Mouse (Mus musculus) lung, embryonic 14.5 days (tissue): Measurements from ENCODE around the gene Ell. TPM values are rescaled to one million over a fixed set of nuclear protein-coding genes. Genes with fewer than 3 reads are reported as not detected.

ENCODE experiments used
- ATAC-seq: fragments of 200-750 bp; cut with Nextera tagmentation; 2 replicates; pipeline ENCODE4 v1.8.0; 2017; ENCODE audit warnings: mild to moderate bottlenecking, moderate TSS enrichment, moderate library complexity; ENCODE audit not compliant: insufficient read depth
- DNase-seq: peaks from one replicate; pipeline ENCODE4 v3.0.0-alpha.2; 2015
- H3K27ac ChIP-seq: fragments of 300-500 bp; sonication (generic); 2 replicates; pipeline ENCODE4 v1.5.1; 2014; ENCODE audit warnings: low read depth, mild to moderate bottlenecking, moderate library complexity
- H3K27me3 ChIP-seq: fragments of 300-500 bp; sonication (generic); 2 replicates; pipeline ENCODE4 v1.6.1; 2014; ENCODE audit warnings: low read length, control low read depth; ENCODE audit not compliant: insufficient read depth
- H3K36me3 ChIP-seq: fragments of 300-500 bp; sonication (generic); 2 replicates; pipeline ENCODE4 v1.6.1; 2014; ENCODE audit warnings: control low read depth; ENCODE audit not compliant: insufficient read depth
- H3K4me1 ChIP-seq: fragments of 300-500 bp; sonication (generic); 2 replicates; pipeline ENCODE4 v1.6.1; 2014; ENCODE audit warnings: antibody characterized with exemption, control low read depth; ENCODE audit not compliant: insufficient read depth
- H3K4me2 ChIP-seq: fragments of 300-500 bp; sonication (generic); 2 replicates; pipeline ENCODE4 v1.6.1; 2014; ENCODE audit warnings: mild to moderate bottlenecking
- H3K4me3 ChIP-seq: fragments of 300-500 bp; sonication (generic); 2 replicates; pipeline ENCODE4 v1.5.1; 2014; ENCODE audit warnings: low read depth, low read length
- H3K9ac ChIP-seq: fragments of 300-500 bp; sonication (generic); 2 replicates; pipeline ENCODE4 v1.6.1; 2014
- H3K9me3 ChIP-seq: fragments of 300-500 bp; sonication (generic); 2 replicates; pipeline ENCODE4 v1.6.1; 2016; ENCODE audit warnings: low read depth, low read length, control low read depth
- CTCF ChIP-seq: IDR thresholded peaks from 2 replicates; pipeline ENCODE4 v1.5.1; 2016; ENCODE audit warnings: antibody characterized with exemption, low read depth
- WGBS: fragments of 180-500 bp; shearing (Covaris S2); extraction: QIAGEN DNeasy Blood & Tissue Kit; methylation state at CpG from one replicate; pipeline ENCODE4 v1.1.7; 2014; 5-methylcytosine and 5-hydroxymethylcytosine counted together
- polyA plus RNA-seq: library from polyadenylated mRNA; unstranded; fragments of >200 nt; fragmentation: Nextera tagmentation; extraction: Ambion mirVana; gene quantifications from 2 replicates; pipeline ENCODE4 v1.2.1, GENCODE M21; 2014

Ell gene
- polyA plus RNA-seq, 1 experiment from 2014 or later = 20.0 TPM

- no peaks in the 10 kb centered on the region for H3K27me3 ChIP-seq
- DNase-seq (no peak), ATAC-seq (no peak)
- peak overlapping the region; percentile 77 for H3K4me2 ChIP-seq
- peaks cover 36% of the 10 kb centered on the region for H3K36me3 ChIP-seq
- no peaks in the 10 kb centered on the region for H3K9me3 ChIP-seq
- no peak for TF ChIP-seq CTCF
- peak overlapping the region; percentile 80 for H3K4me3 ChIP-seq
- H3K9ac ChIP-seq = peak overlapping the region; percentile 90
- H3K27ac ChIP-seq = peak overlapping the region; percentile 89
- H3K4me1 ChIP-seq = peaks cover 3% of the 10 kb centered on the region; the same call in 1 of the 2 replicates
- WGBS = 19% methylated on average over 13 of the region's 13 CpGs
Measured at GRCm38 (mm10) chr8:70528182-70528797, 11.0 kb upstream of the Ell start.

- ATAC-seq (no peak), DNase-seq (no peak)
- Histone ChIP-seq H3K4me3 (no peak overlapping the region), H3K27me3 (no peaks in the 10 kb centered on the region), H3K36me3 (peaks cover 46% of the 10 kb centered on the region), H3K27ac (no peak overlapping the region), H3K4me2 (peak overlapping the region; percentile 10; the same call in 1 of the 2 replicates), H3K9ac (no peak overlapping the region; the same call in 1 of the 2 replicates), H3K4me1 (peaks cover 3% of the 10 kb centered on the region; the same call in 1 of the 2 replicates), H3K9me3 (no peaks in the 10 kb centered on the region)
- TF ChIP-seq CTCF = no peak
- 74% methylated on average over 5 of the region's 5 CpGs for WGBS
Measured at GRCm38 (mm10) chr8:70529299-70529698, 10.0 kb upstream of the Ell start.

GRCm38 (mm10) chr8:70529741-70530161 lies 9.5 kb upstream of the Ell start:
- Histone ChIP-seq H3K9me3 (no peaks in the 10 kb centered on the region), H3K9ac (no peak overlapping the region; the same call in 1 of the 2 replicates), H3K4me2 (peak overlapping the region; percentile 10; the same call in 1 of the 2 replicates), H3K27me3 (no peaks in the 10 kb centered on the region), H3K36me3 (peaks cover 50% of the 10 kb centered on the region), H3K4me3 (no peak overlapping the region), H3K27ac (no peak overlapping the region), H3K4me1 (peaks cover 3% of the 10 kb centered on the region; the same call in 1 of the 2 replicates)
- TF ChIP-seq CTCF = no peak
- 93% methylated on average over 3 of the region's 3 CpGs for WGBS
- no peak for ATAC-seq
- DNase-seq = no peak

- no peak overlapping the region for H3K4me2 ChIP-seq
- DNase-seq (no peak), ATAC-seq (no peak)
- peak; percentile 22 for TF ChIP-seq CTCF
- no peak overlapping the region for H3K4me3 ChIP-seq
- no peak overlapping the region for H3K9ac ChIP-seq
- no peaks in the 10 kb centered on the region for H3K9me3 ChIP-seq
- H3K4me1 ChIP-seq = peaks cover 3% of the 10 kb centered on the region; the same call in 1 of the 2 replicates
- H3K27me3 ChIP-seq = no peaks in the 10 kb centered on the region
- WGBS = 95% methylated on average over 2 of the region's 2 CpGs
- no peak overlapping the region for H3K27ac ChIP-seq
- peaks cover 55% of the 10 kb centered on the region for H3K36me3 ChIP-seq
Measured at GRCm38 (mm10) chr8:70530314-70530713, 8.9 kb upstream of the Ell start.

GRCm38 (mm10) chr8:70534281-70534680 lies 5.0 kb upstream of the Ell start:
- Histone ChIP-seq H3K27me3 (no peaks in the 10 kb centered on the region), H3K9me3 (no peaks in the 10 kb centered on the region), H3K4me3 (no peak overlapping the region), H3K4me1 (peaks cover 2% of the 10 kb centered on the region; the same call in 1 of the 2 replicates), H3K4me2 (no peak overlapping the region), H3K36me3 (peaks cover 77% of the 10 kb centered on the region), H3K9ac (no peak overlapping the region), H3K27ac (no peak overlapping the region)
- WGBS = 93% methylated on average over 12 of the region's 12 CpGs
- no peak for TF ChIP-seq CTCF
- DNase-seq = no peak
- no peak for ATAC-seq

- WGBS = 81% methylated on average over 3 of the region's 3 CpGs
- no peak overlapping the region for H3K4me3 ChIP-seq
- no peak overlapping the region for H3K9ac ChIP-seq
- H3K27ac ChIP-seq = no peak overlapping the region
- peaks cover 5% of the 10 kb centered on the region for H3K4me1 ChIP-seq
- DNase-seq (no peak), ATAC-seq (no peak)
- H3K27me3 ChIP-seq = no peaks in the 10 kb centered on the region
- no peaks in the 10 kb centered on the region for H3K9me3 ChIP-seq
- TF ChIP-seq CTCF = no peak
- H3K4me2 ChIP-seq = no peak overlapping the region
- H3K36me3 ChIP-seq = peaks cover 71% of the 10 kb centered on the region
Measured at GRCm38 (mm10) chr8:70535221-70535620, 4.0 kb upstream of the Ell start.

- peaks cover 66% of the 10 kb centered on the region for H3K36me3 ChIP-seq
- 87% methylated on average over 2 of the region's 2 CpGs for WGBS
Measured at GRCm38 (mm10) chr8:70535701-70536100, 3.6 kb upstream of the Ell start.

More at GRCm38 (mm10) chr8:70535701-70536100, 3.6 kb upstream of the Ell start:
- H3K4me1 ChIP-seq = peaks cover 10% of the 10 kb centered on the region
- DNase-seq (no peak), ATAC-seq (no peak)
- no peak for TF ChIP-seq CTCF
- H3K9ac ChIP-seq = no peak overlapping the region
- H3K27me3 ChIP-seq = no peaks in the 10 kb centered on the region
- H3K27ac ChIP-seq = no peak overlapping the region
- no peaks in the 10 kb centered on the region for H3K9me3 ChIP-seq
- H3K4me3 ChIP-seq = no peak overlapping the region
- H3K4me2 ChIP-seq = no peak overlapping the region
